In the genomic region with DNA sequence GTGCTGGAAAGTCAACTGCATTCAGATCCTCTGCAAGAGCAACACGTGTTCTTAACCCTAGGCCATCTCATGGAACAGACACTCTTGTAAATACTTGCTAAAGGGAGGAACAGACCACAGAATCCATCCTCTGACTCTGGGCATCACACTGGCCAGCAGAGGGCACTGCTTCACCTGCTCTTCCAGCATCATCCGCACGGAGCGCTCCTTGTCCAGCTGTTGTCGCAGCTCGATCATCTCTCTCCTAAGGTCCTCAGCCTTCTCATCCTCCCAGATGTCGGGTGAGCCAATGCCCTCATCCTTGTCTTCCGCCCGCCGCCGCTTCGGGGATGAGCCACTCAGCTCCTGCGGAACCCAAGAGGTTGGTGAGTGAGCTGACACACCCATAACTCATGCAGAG, we compare ENCODE assay signal across 9 mouse cellular contexts. TPM values are rescaled to one million over a fixed set of nuclear protein-coding genes. Genes with fewer than 3 reads are reported as not detected.
A peak's percentile ranks its signal among the peaks of the same experiment; 100 is the strongest.
DNase-seq lines count a peak whose midpoint lies in the region; ATAC-seq and TF ChIP-seq lines count a peak whose summit lies in the region.
"Had no signal": no experiment of that assay in that cellular context is flagged by ENCODE, and none has a peak within 500 bp of the region (broad histone marks: within the 10 kb centered on the region; RNA-seq: fewer than 3 reads in every experiment).

No protein-coding gene starts in this region.

- no peak overlapping the region for H3K9ac ChIP-seq in hindbrain, postnatal 0 days (replicated peaks; ENCODE audit: low read length)

- peak; percentile 73 to 85 for DNase-seq in adrenal gland, adult (ENCODE audit: inconsistent age in 2 of 2, low spot score in 1 of 2)
- DNase-seq in adrenal gland, postnatal 4 days (ENCODE audit: low spot score in 2 of 2), result no peak
- DNase-seq in cerebellum, postnatal 10 days, result peak; percentile 81 to 83
- DNase-seq in frontal cortex, postnatal 25 days (ENCODE audit: low spot score in 2 of 2), result peak; percentile 41 to 46
- peak; percentile 86 for DNase-seq in hindbrain, postnatal 0 days (ENCODE audit: low spot score)
- DNase-seq in left cerebral cortex, postnatal 25 days (ENCODE audit: low spot score in 2 of 2), result peak; percentile 59 to 69
- DNase-seq in midbrain, embryonic 10.5 days (ENCODE audit: low spot score), result peak; percentile 72
- peak; percentile 73 for DNase-seq in right cerebral cortex, postnatal 4 days

- WGBS in hindbrain, postnatal 0 days, result 38% methylated on average over 13 of the region's 13 CpGs
- 48% methylated on average over 13 of the region's 13 CpGs for WGBS in midbrain, embryonic 10.5 days

- no peaks in the 10 kb centered on the region for H3K4me1 ChIP-seq in hindbrain, postnatal 0 days (ENCODE audit: insufficient read depth, low read length)
- peaks cover 21% of the 10 kb centered on the region for H3K4me1 ChIP-seq in midbrain, embryonic 10.5 days

- TF ChIP-seq CTCF in hindbrain, postnatal 0 days (IDR thresholded peaks at IDR 0.05; ENCODE audit: low read depth), result peak; percentile 99

- no peak overlapping the region for H3K27ac ChIP-seq in hindbrain, postnatal 0 days
- no peak overlapping the region for H3K27ac ChIP-seq in midbrain, embryonic 10.5 days (replicated peaks)

- H3K9me3 ChIP-seq in hindbrain, postnatal 0 days (ENCODE audit: low read length), result no peaks in the 10 kb centered on the region
- no peaks in the 10 kb centered on the region for H3K9me3 ChIP-seq in midbrain, embryonic 10.5 days (replicated peaks)
- H3K9me3 ChIP-seq: limb, embryonic 13.5 days had no signal

- H3K27me3 ChIP-seq in hindbrain, postnatal 0 days (ENCODE audit: insufficient read depth, low read length), result no peaks in the 10 kb centered on the region
- no peaks in the 10 kb centered on the region for H3K27me3 ChIP-seq in midbrain, embryonic 10.5 days (ENCODE audit: low read depth, poor library complexity, severe bottlenecking)
- H3K27me3 ChIP-seq: limb, embryonic 13.5 days had no signal

- H3K36me3 ChIP-seq in hindbrain, postnatal 0 days (ENCODE audit: insufficient read depth, low read length), result no peaks in the 10 kb centered on the region
- H3K36me3 ChIP-seq in midbrain, embryonic 10.5 days, result peaks cover 78% of the 10 kb centered on the region

- peak; percentile 79 for ATAC-seq in hindbrain, postnatal 0 days

- intact Hi-C loops in left cerebral cortex, postnatal 25 days (cut with DNase I), result no loop called here

- H3K4me3 ChIP-seq in hindbrain, postnatal 0 days (ENCODE audit: low read length), result no peak overlapping the region
- H3K4me3 ChIP-seq in midbrain, embryonic 10.5 days, result no peak overlapping the region
- H3K4me3 ChIP-seq: limb, embryonic 13.5 days had no signal

- no peak overlapping the region for H3K4me2 ChIP-seq in hindbrain, postnatal 0 days (ENCODE audit: low read depth, low read length)
- H3K4me2 ChIP-seq: limb, embryonic 13.5 days had no signal

RNA-seq across cellular contexts. Expression of gene Tfap4, which starts 8.6 kb away (rescaled TPM):
- total RNA-seq in adrenal gland, postnatal 4 days (2021), result 10 to 100 TPM; 16.6 to 19.2 TPM
- total RNA-seq in hindbrain, postnatal 0 days (2014; rRNA removed), result 7.8 and 9.3 TPM in 2 replicates
- 7.0 and 7.6 TPM in 2 replicates for polyA plus RNA-seq in hindbrain, postnatal 0 days (2015; fragmentation: Nextera tagmentation; extraction: Ambion mirVana)
- total RNA-seq in left cerebral cortex, postnatal 25 days (2021), result 1 to 10 TPM; 2.9 to 3.5 TPM
- 28.0 and 32.6 TPM in 2 replicates for polyA plus RNA-seq in midbrain, embryonic 10.5 days (2016; fragmentation: Nextera tagmentation; extraction: Ambion mirVana)

RNA-seq across cellular contexts. Expression of gene Srl, which starts 9.4 kb away (rescaled TPM):
- total RNA-seq in adrenal gland, postnatal 4 days (2021), result 10 to 100 TPM; 21.8 to 42.0 TPM
- total RNA-seq in hindbrain, postnatal 0 days (2014; rRNA removed), result 28.3 and 50.6 TPM in 2 replicates
- 8.7 and 10.6 TPM in 2 replicates for polyA plus RNA-seq in hindbrain, postnatal 0 days (2015; fragmentation: Nextera tagmentation; extraction: Ambion mirVana)
- total RNA-seq in left cerebral cortex, postnatal 25 days (2021), result 1 to 10 TPM; 9.1 to 9.5 TPM
- 21.0 and 22.1 TPM in 2 replicates for polyA plus RNA-seq in midbrain, embryonic 10.5 days (2016; fragmentation: Nextera tagmentation; extraction: Ambion mirVana)

RNA-seq across cellular contexts. Expression of gene Glis2, which starts 43.5 kb away (rescaled TPM):
- 10 to 100 TPM; 66.0 to 77.7 TPM for total RNA-seq in adrenal gland, postnatal 4 days (2021)
- 25.8 and 28.2 TPM in 2 replicates for total RNA-seq in hindbrain, postnatal 0 days (2014; rRNA removed)
- polyA plus RNA-seq in hindbrain, postnatal 0 days (2015; fragmentation: Nextera tagmentation; extraction: Ambion mirVana), result 12.0 and 12.5 TPM in 2 replicates
- 10 to 100 TPM; 11.7 to 12.4 TPM for total RNA-seq in left cerebral cortex, postnatal 25 days (2021)
- polyA plus RNA-seq in midbrain, embryonic 10.5 days (2016; fragmentation: Nextera tagmentation; extraction: Ambion mirVana), result 23.0 and 23.6 TPM in 2 replicates

Comparison
In these comparisons a context has a peak if more than half of its experiments do, and no peak if none do; other contexts are left out.
1. DNase-seq: peak in adrenal gland, adult (2 of 2), cerebellum, postnatal 10 days (2 of 2), frontal cortex, postnatal 25 days (2 of 2), hindbrain, postnatal 0 days (single experiment), left cerebral cortex, postnatal 25 days (2 of 2), midbrain, embryonic 10.5 days (single experiment) and right cerebral cortex, postnatal 4 days (single experiment); none in adrenal gland, postnatal 4 days (0 of 2).